Mouse (Mus musculus) spleen, adult 2 months (tissue): ENCODE data around the gene Elmsan1. TPM values are rescaled to one million over a fixed set of nuclear protein-coding genes. Genes with fewer than 3 reads are reported as not detected.

Experiments used
- DNase-seq, 2 experiments: peaks; one replicate each; pipeline versions ENCODE4 v3.0.0 to v3.0.0-alpha.2; 2012 to 2021; ENCODE audit warnings: low spot score in 2 of 2, low read depth in 1 of 2
- H3K27ac ChIP-seq: fragments of 200-500 bp; 2 replicates; pipeline ENCODE4 v1.5.1; 2012; ENCODE audit warnings: low read length, inconsistent platforms; ENCODE audit not compliant: insufficient read depth
- H3K27me3 ChIP-seq: fragments of 200-500 bp; 2 replicates; pipeline ENCODE4 v1.6.1; 2012; ENCODE audit warnings: mild to moderate bottlenecking, moderate library complexity, low read length, inconsistent platforms; ENCODE audit not compliant: control insufficient read depth, insufficient read depth
- H3K36me3 ChIP-seq: fragments of 200-500 bp; 2 replicates; pipeline ENCODE4 v1.6.1; 2012; ENCODE audit warnings: mild to moderate bottlenecking, low read length, inconsistent platforms; ENCODE audit not compliant: control insufficient read depth, insufficient read depth
- H3K4me1 ChIP-seq: fragments of 200-500 bp; 2 replicates; pipeline ENCODE4 v1.6.1; 2011; ENCODE audit warnings: inconsistent platforms; ENCODE audit not compliant: control insufficient read depth, insufficient read depth, insufficient read length
- H3K4me3 ChIP-seq: fragments of 200-500 bp; 2 replicates; pipeline ENCODE4 v1.5.1; 2011; ENCODE audit warnings: mild to moderate bottlenecking, inconsistent platforms; ENCODE audit not compliant: insufficient read depth, insufficient read length; ENCODE audit errors: extremely low read depth
- CTCF ChIP-seq: fragments of 200-500 bp; IDR thresholded peaks from 2 replicates; pipeline ENCODE4 v1.5.1; 2011; ENCODE audit warnings: mild to moderate bottlenecking, inconsistent platforms; ENCODE audit not compliant: insufficient read depth, insufficient read length, insufficient replicate concordance; ENCODE audit errors: extremely low read depth
- POLR2A ChIP-seq: fragments of 200-500 bp; IDR thresholded peaks from 2 replicates; pipeline ENCODE4 v1.6.1; 2011; ENCODE audit warnings: low read depth, low read length, inconsistent platforms
- WGBS: fragments of 180-500 bp; shearing (Covaris S2); methylation state at CpG from one replicate; pipeline ENCODE4 v1.1.7; 2018; 5-methylcytosine and 5-hydroxymethylcytosine counted together
- polyA plus RNA-seq: library from polyadenylated mRNA; depleted of rRNA; stranded (reverse); fragments of >200 nt; gene quantifications from 2 replicates; pipeline ENCODE4 v1.2.3, GENCODE M21; 2012

The Elmsan1 gene
- polyA plus RNA-seq, 1 experiment: 30.6 TPM

DNA sequence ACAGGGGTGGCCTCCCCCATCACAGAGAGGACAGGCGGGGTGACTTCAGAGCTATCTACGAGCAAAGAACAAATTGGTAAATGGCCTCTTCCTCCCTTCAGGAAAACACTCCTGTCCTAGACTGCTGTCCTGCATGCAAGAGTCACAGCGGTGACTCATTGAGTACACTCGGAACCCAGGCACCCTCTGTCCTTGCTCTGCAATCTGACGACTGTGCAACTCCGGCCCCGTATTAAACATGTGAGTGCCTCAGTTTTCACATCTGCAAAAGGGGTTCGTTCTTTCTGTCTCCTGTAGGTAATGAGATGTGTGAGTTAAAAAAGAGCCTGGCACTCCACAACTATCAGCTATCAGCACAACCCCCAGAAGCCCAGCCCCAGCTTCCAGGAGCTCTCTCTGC lies 58.2 kb downstream of the Elmsan1 start:
- no peaks in the 10 kb centered on the region for H3K4me1 ChIP-seq
- H3K27me3 ChIP-seq: no peaks in the 10 kb centered on the region
- 95% methylated on average over 8 of the region's 8 CpGs for WGBS
- H3K36me3 ChIP-seq: peaks cover 61% of the 10 kb centered on the region
- no peak overlapping the region for H3K27ac ChIP-seq
- no peak overlapping the region for H3K4me3 ChIP-seq
- no peak for DNase-seq
- TF ChIP-seq POLR2A: no peak
- TF ChIP-seq CTCF: no peak

DNA sequence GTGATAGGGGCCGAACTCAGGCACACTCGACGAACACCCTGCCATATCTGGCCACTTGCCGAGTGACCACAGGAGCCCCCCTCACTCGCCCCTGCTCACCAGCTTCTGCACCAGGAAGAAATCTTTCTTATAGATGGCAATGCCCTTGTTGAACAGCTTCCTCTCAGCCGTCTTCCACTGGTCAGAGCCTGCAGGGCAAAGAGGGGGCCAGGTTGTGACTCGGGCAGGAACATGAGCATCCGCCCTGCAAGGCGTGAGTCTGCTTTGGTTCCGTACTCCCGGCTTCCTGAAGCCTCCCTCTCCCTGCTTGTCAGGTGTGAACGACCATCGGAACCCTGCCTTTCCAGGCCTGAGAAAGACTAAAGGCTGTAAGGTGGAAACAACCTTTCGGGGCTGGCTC lies 60.5 kb downstream of the Elmsan1 start:
- no peak overlapping the region for H3K27ac ChIP-seq
- no peaks in the 10 kb centered on the region for H3K27me3 ChIP-seq
- peaks cover 73% of the 10 kb centered on the region for H3K36me3 ChIP-seq
- WGBS: 92% methylated on average over 14 of the region's 14 CpGs
- H3K4me1 ChIP-seq: no peaks in the 10 kb centered on the region
- H3K4me3 ChIP-seq: no peak overlapping the region
- DNase-seq: no peak
- TF ChIP-seq POLR2A (no peak), CTCF (no peak)

DNA sequence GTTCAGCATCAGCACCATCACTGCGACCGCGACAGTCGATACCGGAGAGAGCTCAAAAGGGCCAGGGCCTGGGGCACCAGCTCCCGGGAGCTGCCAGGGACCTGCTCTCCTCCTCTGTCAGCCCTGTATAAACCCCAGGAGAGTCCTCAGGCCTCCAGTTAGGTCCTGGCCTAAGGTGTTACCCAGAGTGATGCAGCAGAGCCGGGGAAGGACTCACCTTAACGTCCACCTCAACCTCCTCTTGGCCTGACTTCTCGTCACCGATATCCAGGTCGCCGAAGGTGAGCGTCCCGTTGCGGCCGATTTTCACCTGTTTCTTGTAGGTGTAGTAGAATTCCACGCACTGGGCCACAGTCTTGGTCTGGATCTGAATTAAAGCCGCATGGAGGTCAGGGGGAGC lies 62.5 kb downstream of the Elmsan1 start:
- DNase-seq: no peak
- no peaks in the 10 kb centered on the region for H3K27me3 ChIP-seq
- no peak overlapping the region for H3K4me3 ChIP-seq
- peaks cover 82% of the 10 kb centered on the region for H3K36me3 ChIP-seq
- no peak overlapping the region for H3K27ac ChIP-seq
- TF ChIP-seq POLR2A (no peak), CTCF (no peak)
- 94% methylated on average over 18 of the region's 18 CpGs for WGBS
- H3K4me1 ChIP-seq: no peaks in the 10 kb centered on the region

DNA sequence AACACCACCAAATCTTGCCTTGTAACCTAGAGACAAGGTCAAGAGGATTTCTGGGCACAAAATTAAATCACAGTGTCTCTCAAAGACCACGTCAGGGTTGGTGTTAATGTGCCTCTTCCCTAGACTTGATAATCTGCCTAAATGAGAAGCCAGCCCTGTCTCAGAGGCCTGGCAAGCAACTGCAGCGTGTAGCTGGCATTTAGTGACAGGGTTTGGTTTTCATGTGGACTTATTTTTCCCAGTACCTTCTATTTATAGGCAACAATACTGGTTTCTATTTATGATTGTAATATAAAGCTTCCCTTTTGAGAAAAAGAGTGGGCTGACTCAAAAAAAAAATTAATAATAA lies 63.2 kb downstream of the Elmsan1 start:
- Histone ChIP-seq H3K27ac (no peak overlapping the region), H3K4me3 (no peak overlapping the region), H3K4me1 (no peaks in the 10 kb centered on the region), H3K27me3 (no peaks in the 10 kb centered on the region), H3K36me3 (peaks cover 78% of the 10 kb centered on the region)
- DNase-seq: no peak
- 90% methylated on average over 2 of the region's 2 CpGs for WGBS
- TF ChIP-seq POLR2A: no peak
- TF ChIP-seq CTCF: no peak

DNA sequence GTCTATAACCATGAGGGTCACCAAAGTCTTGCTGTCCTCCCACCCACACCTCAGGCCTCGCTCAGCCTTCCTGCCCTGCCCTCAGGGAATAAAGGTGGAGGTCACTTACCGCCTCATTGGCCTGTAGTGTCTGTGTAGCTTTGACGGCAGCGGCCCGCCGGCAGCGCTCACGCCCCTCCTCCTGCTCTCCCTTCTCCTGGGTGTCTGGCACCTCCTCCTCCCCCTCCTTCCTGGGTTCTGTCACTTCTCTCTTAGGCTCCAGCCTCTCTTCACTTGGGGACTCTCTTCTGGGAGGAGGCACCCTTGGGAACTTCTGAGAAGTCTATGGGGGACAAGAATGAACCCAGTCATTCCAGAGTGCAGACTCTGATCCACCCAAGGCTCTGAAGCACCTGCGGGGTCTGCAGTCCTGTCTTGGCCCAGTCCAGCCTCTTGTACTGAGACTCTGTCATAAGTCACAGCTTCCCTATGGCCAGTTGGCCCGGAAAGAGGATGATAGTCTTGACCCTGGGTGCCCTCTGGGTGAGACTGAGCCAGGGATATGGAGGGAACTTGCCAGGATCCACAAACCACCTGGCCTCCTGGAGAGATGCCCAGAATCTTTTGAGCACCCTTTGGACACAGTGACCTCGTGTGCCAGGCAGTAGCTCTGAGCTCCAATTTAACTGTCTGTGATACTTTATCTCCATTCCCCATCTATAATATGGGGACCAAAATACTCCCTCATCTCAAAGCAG lies 63.7 kb downstream of the Elmsan1 start:
- H3K4me3 ChIP-seq: no peak overlapping the region
- 83% methylated on average over 11 of the region's 11 CpGs for WGBS
- TF ChIP-seq CTCF (no peak), POLR2A (no peak)
- no peak for DNase-seq
- H3K27ac ChIP-seq: no peak overlapping the region
- H3K36me3 ChIP-seq: peaks cover 74% of the 10 kb centered on the region
- H3K27me3 ChIP-seq: no peaks in the 10 kb centered on the region
- H3K4me1 ChIP-seq: no peaks in the 10 kb centered on the region

DNA sequence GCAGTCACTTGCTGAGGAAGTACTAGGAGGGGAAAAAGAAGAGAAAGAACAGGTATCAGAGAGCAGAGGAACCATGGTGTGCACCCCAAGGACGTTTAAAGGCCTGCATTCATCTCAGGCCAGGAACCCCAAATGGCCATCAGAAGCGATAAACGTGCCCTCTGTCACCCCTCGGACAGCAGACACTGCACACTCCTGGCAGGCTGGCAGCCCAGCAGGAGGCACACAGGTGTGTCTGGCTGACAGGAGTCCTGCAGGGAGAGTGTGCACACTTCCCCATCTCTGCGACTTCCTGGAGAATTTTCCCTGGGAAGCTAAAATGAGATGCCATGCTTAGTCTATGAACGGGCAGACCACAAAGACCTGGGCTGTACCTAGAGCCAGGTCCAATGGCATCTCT lies 65.3 kb downstream of the Elmsan1 start:
- Histone ChIP-seq H3K27me3 (no peaks in the 10 kb centered on the region), H3K27ac (no peak overlapping the region), H3K36me3 (peaks cover 62% of the 10 kb centered on the region), H3K4me3 (no peak overlapping the region), H3K4me1 (0 out of 2 replicates have a peak, but pooled peaks cover under 1% of the 10 kb centered on the region)
- TF ChIP-seq CTCF (no peak), POLR2A (no peak)
- no peak for DNase-seq
- 91% methylated on average over 6 of the region's 6 CpGs for WGBS
